In genomic region chr5:114795653-114796052, GRCm38 (mm10) we compare ENCODE assay signal across 27 mouse cellular contexts. TPM values are rescaled to one million over a fixed set of nuclear protein-coding genes. Genes with fewer than 3 reads are reported as not detected.
DNase-seq lines count a peak whose midpoint lies in the region; ATAC-seq and TF ChIP-seq lines count a peak whose summit lies in the region.
"Had no signal": no experiment of that assay in that cellular context is flagged by ENCODE, and none has a peak within 500 bp of the region (broad histone marks: within the 10 kb centered on the region; RNA-seq: fewer than 3 reads in every experiment).

No protein-coding gene starts in this region.

- 0 out of 2 replicates have a peak overlapping the region, but pooled peaks have one; percentile 29 for H3K27ac ChIP-seq in heart, embryonic 10.5 days
- H3K27ac ChIP-seq in hindbrain, postnatal 0 days: peak overlapping the region; percentile 41; the same call in 1 of the 2 replicates
- no peak overlapping the region for H3K27ac ChIP-seq in hindbrain, embryonic 16.5 days (ENCODE audit: low read depth, low read length)
- H3K27ac ChIP-seq in midbrain, embryonic 11.5 days (ENCODE audit: low read depth, low read length): no peak overlapping the region
- no peak overlapping the region for H3K27ac ChIP-seq in midbrain, postnatal 0 days (ENCODE audit: low read depth, low read length)
- H3K27ac ChIP-seq: intestine, embryonic 15.5 days; limb, embryonic 10.5 days had no signal

- no peaks in the 10 kb centered on the region for H3K27me3 ChIP-seq in heart, embryonic 10.5 days (ENCODE audit: insufficient read depth, poor library complexity, severe bottlenecking)
- no peaks in the 10 kb centered on the region for H3K27me3 ChIP-seq in hindbrain, postnatal 0 days (ENCODE audit: insufficient read depth, low read length)
- H3K27me3 ChIP-seq in hindbrain, embryonic 16.5 days (replicated peaks; ENCODE audit: control insufficient read depth, insufficient read depth, low read length): no peaks in the 10 kb centered on the region
- H3K27me3 ChIP-seq in midbrain, embryonic 11.5 days (ENCODE audit: control insufficient read depth, insufficient read depth, low read length): no peaks in the 10 kb centered on the region
- H3K27me3 ChIP-seq in midbrain, postnatal 0 days (ENCODE audit: insufficient read depth, low read length): no peaks in the 10 kb centered on the region
- no peaks in the 10 kb centered on the region for H3K27me3 ChIP-seq in E14TG2a.4 (ENCODE audit: insufficient read depth, low read length)
- H3K27me3 ChIP-seq: heart, embryonic 13.5 days; intestine, embryonic 15.5 days; megakaryocyte, embryonic 14.5 days had no signal

- peaks cover 66% of the 10 kb centered on the region for H3K36me3 ChIP-seq in heart, embryonic 10.5 days
- peaks cover 61% of the 10 kb centered on the region for H3K36me3 ChIP-seq in hindbrain, postnatal 0 days (ENCODE audit: insufficient read depth, low read length)
- peaks cover 43% of the 10 kb centered on the region for H3K36me3 ChIP-seq in hindbrain, embryonic 16.5 days (ENCODE audit: control insufficient read depth, insufficient read depth, low read length)
- peaks cover 2% of the 10 kb centered on the region for H3K36me3 ChIP-seq in midbrain, embryonic 11.5 days (ENCODE audit: control insufficient read depth, insufficient read depth, low read length)
- peaks cover 53% of the 10 kb centered on the region for H3K36me3 ChIP-seq in midbrain, postnatal 0 days (ENCODE audit: insufficient read depth, low read length)
- peaks cover 57% of the 10 kb centered on the region for H3K36me3 ChIP-seq in E14TG2a.4 (ENCODE audit: insufficient read depth, low read length)

- no peak overlapping the region for H3K4me3 ChIP-seq in heart, embryonic 10.5 days
- no peak overlapping the region for H3K4me3 ChIP-seq in hindbrain, postnatal 0 days (ENCODE audit: low read length)
- H3K4me3 ChIP-seq in hindbrain, embryonic 16.5 days (ENCODE audit: low read length): no peak overlapping the region
- H3K4me3 ChIP-seq in midbrain, embryonic 11.5 days (ENCODE audit: low read depth, low read length): no peak overlapping the region
- H3K4me3 ChIP-seq in midbrain, postnatal 0 days (ENCODE audit: low read depth, low read length): no peak overlapping the region
- H3K4me3 ChIP-seq in E14TG2a.4 (replicated peaks; ENCODE audit: low read length): peak overlapping the region; percentile 21
- H3K4me3 ChIP-seq: megakaryocyte, embryonic 14.5 days had no signal

- TF ChIP-seq CTCF in hindbrain, postnatal 0 days (IDR thresholded peaks at IDR 0.05; ENCODE audit: low read depth): no peak
- no peak for TF ChIP-seq CTCF in midbrain, postnatal 0 days (IDR thresholded peaks at IDR 0.05)
- TF ChIP-seq CTCF in E14TG2a.4 (conservative IDR thresholded peaks at IDR 0.05; ENCODE audit: low read length): no peak

- no peaks in the 10 kb centered on the region for H3K9me3 ChIP-seq in heart, embryonic 10.5 days
- no peaks in the 10 kb centered on the region for H3K9me3 ChIP-seq in hindbrain, postnatal 0 days (ENCODE audit: low read length)
- H3K9me3 ChIP-seq in hindbrain, embryonic 16.5 days (ENCODE audit: control insufficient read depth, low read length): no peaks in the 10 kb centered on the region
- no peaks in the 10 kb centered on the region for H3K9me3 ChIP-seq in midbrain, embryonic 11.5 days (ENCODE audit: control insufficient read depth, low read length)
- H3K9me3 ChIP-seq in midbrain, postnatal 0 days (ENCODE audit: low read length): no peaks in the 10 kb centered on the region
- H3K9me3 ChIP-seq in E14TG2a.4 (ENCODE audit: low read length): no peaks in the 10 kb centered on the region
- H3K9me3 ChIP-seq: heart, embryonic 13.5 days; intestine, embryonic 15.5 days; limb, embryonic 10.5 days; megakaryocyte, embryonic 14.5 days had no signal

- peaks cover 23% of the 10 kb centered on the region for H3K4me1 ChIP-seq in heart, embryonic 10.5 days
- H3K4me1 ChIP-seq in hindbrain, postnatal 0 days (ENCODE audit: insufficient read depth, low read length): peaks cover 12% of the 10 kb centered on the region
- H3K4me1 ChIP-seq in hindbrain, embryonic 16.5 days (ENCODE audit: control insufficient read depth, insufficient read depth, low read depth, low read length): peaks cover 12% of the 10 kb centered on the region
- H3K4me1 ChIP-seq in midbrain, embryonic 11.5 days (ENCODE audit: control insufficient read depth, insufficient read depth, low read length): peaks cover 19% of the 10 kb centered on the region
- H3K4me1 ChIP-seq in midbrain, postnatal 0 days (ENCODE audit: insufficient read depth, low read length): no peaks in the 10 kb centered on the region
- H3K4me1 ChIP-seq in E14TG2a.4 (replicated peaks; ENCODE audit: low read depth, low read length): peaks cover 90% of the 10 kb centered on the region

- intact Hi-C loops in heart, postnatal 14 days (cut with DNase I): no loop called here

- H3K9ac ChIP-seq in hindbrain, postnatal 0 days (replicated peaks; ENCODE audit: low read length): no peak overlapping the region
- H3K9ac ChIP-seq in hindbrain, embryonic 16.5 days (ENCODE audit: low read depth, low read length): no peak overlapping the region
- H3K9ac ChIP-seq in midbrain, embryonic 11.5 days (ENCODE audit: low read length): no peak overlapping the region
- H3K9ac ChIP-seq in midbrain, postnatal 0 days (replicated peaks; ENCODE audit: low read length, poor library complexity, severe bottlenecking): no peak overlapping the region
- H3K9ac ChIP-seq: intestine, embryonic 15.5 days had no signal

- DNase-seq in heart, embryonic 10.5 days (ENCODE audit: low spot score): no peak
- DNase-seq in heart, postnatal 14 days: no peak
- DNase-seq in hindbrain, postnatal 0 days (ENCODE audit: low spot score): no peak
- DNase-seq in midbrain, embryonic 11.5 days (ENCODE audit: low spot score, missing footprints): peak; percentile 87
- no peak for DNase-seq in midbrain, postnatal 0 days (ENCODE audit: low spot score)
- no peak for DNase-seq in thymus, postnatal 10 days (ENCODE audit: low spot score in 2 of 2)
- DNase-seq: gastrocnemius, postnatal 10 days; heart, postnatal 36 days; kidney, adult 8-10 months; right cerebral cortex, postnatal 25 days; spleen, adult 18-20 months had no signal

- WGBS in heart, embryonic 10.5 days: 53% methylated on average over 9 of the region's 9 CpGs
- 50% methylated on average over 9 of the region's 9 CpGs for WGBS in hindbrain, postnatal 0 days
- WGBS in hindbrain, embryonic 16.5 days: 51% methylated on average over 9 of the region's 9 CpGs
- 61% methylated on average over 9 of the region's 9 CpGs for WGBS in midbrain, embryonic 11.5 days
- WGBS in midbrain, postnatal 0 days: 43% methylated on average over 9 of the region's 9 CpGs

- ATAC-seq in hindbrain, postnatal 0 days: no peak
- no peak for ATAC-seq in hindbrain, embryonic 16.5 days
- no peak for ATAC-seq in midbrain, embryonic 11.5 days (ENCODE audit: low FRiP score)
- no peak for ATAC-seq in midbrain, postnatal 0 days (ENCODE audit: low FRiP score)

- H3K4me2 ChIP-seq in hindbrain, postnatal 0 days (ENCODE audit: low read depth, low read length): peak overlapping the region; percentile 57; the same call in 1 of the 2 replicates
- no peak overlapping the region for H3K4me2 ChIP-seq in hindbrain, embryonic 16.5 days (ENCODE audit: low read length)
- no peak overlapping the region for H3K4me2 ChIP-seq in midbrain, embryonic 11.5 days
- H3K4me2 ChIP-seq in midbrain, postnatal 0 days (ENCODE audit: low read depth, low read length, poor library complexity, severe bottlenecking): no peak overlapping the region

RNA-seq across cellular contexts. Expression of gene Git2, which starts 20.3 kb away (rescaled TPM):
- 31.6 and 33.0 TPM in 2 replicates for polyA plus RNA-seq in heart, embryonic 10.5 days (2016; fragmentation: Nextera tagmentation; extraction: Ambion mirVana)
- 10 to 100 TPM; 42.4 to 44.8 TPM for total RNA-seq in heart, postnatal 14 days (2021)
- total RNA-seq in hindbrain, postnatal 0 days (2014; rRNA removed): 41.2 and 43.5 TPM in 2 replicates
- polyA plus RNA-seq in hindbrain, postnatal 0 days (2015; fragmentation: Nextera tagmentation; extraction: Ambion mirVana): 34.4 and 36.4 TPM in 2 replicates
- polyA plus RNA-seq in hindbrain, embryonic 16.5 days (2015; fragmentation: Nextera tagmentation; extraction: Ambion mirVana): 40.6 and 50.2 TPM in 2 replicates
- polyA plus RNA-seq in midbrain, embryonic 11.5 days (2014; fragmentation: Nextera tagmentation; extraction: Ambion mirVana): 29.5 and 30.0 TPM in 2 replicates
- total RNA-seq in midbrain, postnatal 0 days (2014; rRNA removed): 41.8 and 45.1 TPM in 2 replicates
- 25.5 and 33.8 TPM in 2 replicates for polyA plus RNA-seq in midbrain, postnatal 0 days (2015; fragmentation: Nextera tagmentation; extraction: Ambion mirVana)

RNA-seq across cellular contexts. Expression of gene Ankrd13a, which starts 21.2 kb away (rescaled TPM):
- polyA plus RNA-seq in heart, embryonic 10.5 days (2016; fragmentation: Nextera tagmentation; extraction: Ambion mirVana): 37.5 and 41.2 TPM in 2 replicates
- 10 to 100 TPM; 45.7 to 46.5 TPM for total RNA-seq in heart, postnatal 14 days (2021)
- 44.7 and 55.1 TPM in 2 replicates for total RNA-seq in hindbrain, postnatal 0 days (2014; rRNA removed)
- polyA plus RNA-seq in hindbrain, postnatal 0 days (2015; fragmentation: Nextera tagmentation; extraction: Ambion mirVana): 30.7 and 31.4 TPM in 2 replicates
- polyA plus RNA-seq in hindbrain, embryonic 16.5 days (2015; fragmentation: Nextera tagmentation; extraction: Ambion mirVana): 11.9 and 27.7 TPM in 2 replicates
- 64.7 and 71.9 TPM in 2 replicates for polyA plus RNA-seq in midbrain, embryonic 11.5 days (2014; fragmentation: Nextera tagmentation; extraction: Ambion mirVana)
- 39.3 and 47.3 TPM in 2 replicates for total RNA-seq in midbrain, postnatal 0 days (2014; rRNA removed)
- 22.4 and 24.9 TPM in 2 replicates for polyA plus RNA-seq in midbrain, postnatal 0 days (2015; fragmentation: Nextera tagmentation; extraction: Ambion mirVana)

RNA-seq across cellular contexts. Expression of gene 1500011B03Rik, which starts 27.6 kb away (rescaled TPM):
- polyA plus RNA-seq in heart, embryonic 10.5 days (2016; fragmentation: Nextera tagmentation; extraction: Ambion mirVana): 58.7 and 77.1 TPM in 2 replicates
- 10 to 100 TPM in 1 of 2 experiments, 1 to 10 TPM in 1; 8.6 to 12.3 TPM for total RNA-seq in heart, postnatal 14 days (2021)
- total RNA-seq in hindbrain, postnatal 0 days (2014; rRNA removed): 250 and 316 TPM in 2 replicates
- 354 and 366 TPM in 2 replicates for polyA plus RNA-seq in hindbrain, postnatal 0 days (2015; fragmentation: Nextera tagmentation; extraction: Ambion mirVana)
- 285 and 306 TPM in 2 replicates for polyA plus RNA-seq in hindbrain, embryonic 16.5 days (2015; fragmentation: Nextera tagmentation; extraction: Ambion mirVana)
- polyA plus RNA-seq in midbrain, embryonic 11.5 days (2014; fragmentation: Nextera tagmentation; extraction: Ambion mirVana): 150 and 157 TPM in 2 replicates
- 299 and 345 TPM in 2 replicates for total RNA-seq in midbrain, postnatal 0 days (2014; rRNA removed)
- polyA plus RNA-seq in midbrain, postnatal 0 days (2015; fragmentation: Nextera tagmentation; extraction: Ambion mirVana): 372 and 393 TPM in 2 replicates

RNA-seq across cellular contexts. Expression of gene 4930519G04Rik, which starts 57.8 kb away (rescaled TPM):
- polyA plus RNA-seq in heart, embryonic 10.5 days (2016; fragmentation: Nextera tagmentation; extraction: Ambion mirVana): not detected in 2 replicates
- not detected for total RNA-seq in heart, postnatal 14 days (2021)
- total RNA-seq in hindbrain, postnatal 0 days (2014; rRNA removed): not detected in 2 replicates
- not detected in 2 replicates for polyA plus RNA-seq in hindbrain, postnatal 0 days (2015; fragmentation: Nextera tagmentation; extraction: Ambion mirVana)
- polyA plus RNA-seq in hindbrain, embryonic 16.5 days (2015; fragmentation: Nextera tagmentation; extraction: Ambion mirVana): not detected in 2 replicates
- polyA plus RNA-seq in midbrain, embryonic 11.5 days (2014; fragmentation: Nextera tagmentation; extraction: Ambion mirVana): not detected in 2 replicates
- total RNA-seq in midbrain, postnatal 0 days (2014; rRNA removed): not detected in 2 replicates
- not detected in 2 replicates for polyA plus RNA-seq in midbrain, postnatal 0 days (2015; fragmentation: Nextera tagmentation; extraction: Ambion mirVana)
- total RNA-seq: adrenal gland, adult 2 months; adrenal gland, postnatal 4 days; gastrocnemius, postnatal 10 days; heart, postnatal 36 days; layer of hippocampus, postnatal 25 days; liver, adult 2 months; MEL had no signal
- polyA plus RNA-seq: adrenal gland, adult 2 months; embryonic facial prominence, embryonic 14.5 days; forebrain, embryonic 14.5 days; heart, embryonic 13.5 days; intestine, embryonic 15.5 days; limb, embryonic 10.5 days; liver, adult 2 months; liver, embryonic 16.5 days; thymus, postnatal 0 days; urinary bladder, adult 2 months had no signal

Comparison
In these comparisons a context has a peak if more than half of its experiments do, and no peak if none do; other contexts are left out.
1. H3K27ac ChIP-seq: peak in heart, embryonic 10.5 days (single experiment) and hindbrain, postnatal 0 days (single experiment); none in hindbrain, embryonic 16.5 days (single experiment), midbrain, embryonic 11.5 days (single experiment) and midbrain, postnatal 0 days (single experiment).